Mouse (Mus musculus) mouse embryonic stem cell (cell line): Measurements from ENCODE around the gene Pax2.

ENCODE experiments used
- in situ Hi-C, 2 experiments: fragments of 300-500 bp; cut with MboI; formaldehyde crosslinking; loops; 1 replicate in 1 of 2; 3 replicates in 1 of 2; pipeline ENCODE4 v1.14.3; 2019 to 2020; ENCODE audit warnings: low sequenced_read_pairs in 2 of 2, low pct_unique_long_range_greater_than_20kb in 1 of 2, mixed read lengths in 1 of 2; ENCODE audit not compliant: unreplicated experiment in 1 of 2

Pax2 gene

GRCm38 (mm10) chr19:44755693-44756420 lies at the start of gene Pax2:
Gene Pax2, plus strand, starts transcription at chr19:44756045.
- in situ Hi-C loops: loop anchor here in 1 of 2 experiments (5.0 to 10.0 kb wide), 3 partner anchors 136 to 1151 kb away; no protein-coding TSS in a partner anchor

- in situ Hi-C loops: no loop called here
Observed at GRCm38 (mm10) chr19:44708885-44709284, 47.0 kb upstream of the Pax2 start.

GRCm38 (mm10) chr19:44716731-44717600 lies 38.9 kb upstream of the Pax2 start:
- in situ Hi-C loops: no loop called here

GRCm38 (mm10) chr19:44719292-44720193 lies 36.3 kb upstream of the Pax2 start:
- in situ Hi-C loops: no loop called here

- in situ Hi-C loops: no loop called here
Observed at GRCm38 (mm10) chr19:44720194-44720521, 35.7 kb upstream of the Pax2 start.

- in situ Hi-C loops: no loop called here
Observed at GRCm38 (mm10) chr19:44723611-44724440, 32.0 kb upstream of the Pax2 start.

- in situ Hi-C loops: loop anchor here in 1 of 2 experiments (25.0 kb wide), 1 partner anchor 1011 kb away; the partner anchor contains the start of genes Fgf8 and Npm3
Observed at GRCm38 (mm10) chr19:44725951-44726791, 29.7 kb upstream of the Pax2 start.

- in situ Hi-C loops: loop anchor here in 1 of 2 experiments (25.0 kb wide), 1 partner anchor 1003 kb away; the partner anchor contains the start of genes Fgf8 and Npm3
Observed at GRCm38 (mm10) chr19:44734116-44734515, 21.7 kb upstream of the Pax2 start.

- in situ Hi-C loops: loop anchor here in 1 of 2 experiments (25.0 kb wide), 1 partner anchor 1003 kb away; the partner anchor contains the start of genes Fgf8 and Npm3
Observed at GRCm38 (mm10) chr19:44734682-44735081, 21.2 kb upstream of the Pax2 start.

GRCm38 (mm10) chr19:44740300-44740699 lies 15.5 kb upstream of the Pax2 start:
- in situ Hi-C loops: loop anchor here (5.0 to 25.0 kb wide), 4 partner anchors 53 to 997 kb away; partner anchors contain the start of genes Fgf8 (in 1 of the 2), Lbx1 (in 1 of the 2), Npm3 (in 1 of the 2) and Tlx1 (in 1 of the 2)

- in situ Hi-C loops: loop anchor here (5.0 to 25.0 kb wide), 4 partner anchors 54 to 996 kb away; partner anchors contain the start of genes Fgf8 (in 1 of the 2), Lbx1 (in 1 of the 2), Npm3 (in 1 of the 2) and Tlx1 (in 1 of the 2)
Observed at GRCm38 (mm10) chr19:44741091-44741763, 14.6 kb upstream of the Pax2 start.

- in situ Hi-C loops: loop anchor here (5.0 to 25.0 kb wide), 4 partner anchors 54 to 996 kb away; partner anchors contain the start of genes Fgf8 (in 1 of the 2), Lbx1 (in 1 of the 2), Npm3 (in 1 of the 2) and Tlx1 (in 1 of the 2)
Observed at GRCm38 (mm10) chr19:44741764-44742127, 14.1 kb upstream of the Pax2 start.

- in situ Hi-C loops: loop anchor here (5.0 to 25.0 kb wide), 4 partner anchors 55 to 995 kb away; partner anchors contain the start of genes Fgf8 (in 1 of the 2), Lbx1 (in 1 of the 2), Npm3 (in 1 of the 2) and Tlx1 (in 1 of the 2)
Observed at GRCm38 (mm10) chr19:44742131-44743020, 13.5 kb upstream of the Pax2 start.

GRCm38 (mm10) chr19:44743021-44743415 lies 12.8 kb upstream of the Pax2 start:
- in situ Hi-C loops: loop anchor here (5.0 to 25.0 kb wide), 4 partner anchors 56 to 994 kb away; partner anchors contain the start of genes Fgf8 (in 1 of the 2), Lbx1 (in 1 of the 2), Npm3 (in 1 of the 2) and Tlx1 (in 1 of the 2)
